Mouse (Mus musculus) erythroblast, embryonic 14.5 days (primary cell): Measurements from ENCODE around the gene Pzp.

Experiments used
- GATA1 ChIP-seq: IDR thresholded peaks from 2 replicates; pipeline ENCODE4 v1.6.1; 2012; ENCODE audit warnings: low read length, inconsistent platforms, mixed read lengths
- TAL1 ChIP-seq: IDR thresholded peaks from 3 replicates; pipeline ENCODE4 v1.6.1; 2012; ENCODE audit warnings: low read length, inconsistent platforms, mixed read lengths

DNA sequence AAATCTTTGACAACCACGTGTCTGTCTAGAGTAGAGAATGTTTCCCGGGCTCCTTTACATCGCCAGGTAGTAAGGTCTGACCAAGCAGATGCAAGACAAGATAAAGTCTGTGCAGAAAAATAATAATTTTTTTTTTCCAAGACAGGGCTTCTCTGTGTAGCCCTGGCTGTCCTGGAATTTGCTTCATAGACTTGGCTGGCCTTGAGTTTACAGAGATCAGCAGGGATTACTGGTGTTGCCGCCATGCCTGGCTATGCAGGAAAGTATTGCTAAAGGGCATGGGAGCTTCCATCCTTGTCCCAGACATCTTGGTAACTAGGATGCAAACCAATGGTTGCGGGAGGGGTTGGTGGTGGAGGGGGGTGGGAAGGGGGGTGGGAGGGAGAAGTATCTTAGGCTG is 69.3 kb downstream of the Pzp start:
- no peak for TF ChIP-seq GATA1
- TF ChIP-seq TAL1 = no peak
